Mouse (Mus musculus) small intestine, adult 2 months (tissue): ENCODE measurements around the gene Tecpr2.

Source experiments
- CTCF ChIP-seq: fragments of 200-500 bp; IDR thresholded peaks from 2 replicates; pipeline ENCODE4 v1.5.1; 2012; ENCODE audit warnings: low read depth, mild to moderate bottlenecking, control low read depth, inconsistent platforms, low read length, moderate library complexity, mixed read lengths; ENCODE audit not compliant: insufficient replicate concordance, insufficient read length; ENCODE audit errors: extremely low read depth
- POLR2A ChIP-seq: fragments of 200-500 bp; IDR thresholded peaks from 2 replicates; pipeline ENCODE4 v1.6.1; 2012; ENCODE audit warnings: low read depth, mild to moderate bottlenecking, control low read depth, inconsistent platforms, low read length, moderate library complexity

GRCm38 (mm10) chr12:110920254-110920653, 31.2 kb downstream of the Tecpr2 start:
- TF ChIP-seq CTCF (no peak), POLR2A (no peak)
